Comparison of ENCODE assay signal across 8 mouse cellular contexts in genomic region chr9:41157020-41157871, GRCm38 (mm10). TPM values are rescaled to one million over a fixed set of nuclear protein-coding genes. Genes with fewer than 3 reads are reported as not detected.
A peak's percentile ranks its signal among the peaks of the same experiment; 100 is the strongest.
DNase-seq lines count a peak whose midpoint lies in the region; ATAC-seq lines count a peak whose summit lies in the region.

No protein-coding gene starts in this region.

- peak; percentile 89 for ATAC-seq in intestine, embryonic 15.5 days

- peak overlapping the region; percentile 79 for H3K27ac ChIP-seq in intestine, embryonic 15.5 days

- peak overlapping the region; percentile 81 for H3K4me3 ChIP-seq in intestine, embryonic 15.5 days (replicated peaks)

- intact Hi-C loops in gastrocnemius, postnatal 36 days (cut with DNase I) = no loop called here
- intact Hi-C loops in left cerebral cortex, postnatal 36 days (cut with DNase I) = loop anchor here (10.0 kb wide), 1 partner anchor 112 kb away; no protein-coding TSS in a partner anchor

- peak overlapping the region; percentile 92 for H3K4me2 ChIP-seq in intestine, embryonic 15.5 days (replicated peaks)

- peak overlapping the region; percentile 63 for H3K9ac ChIP-seq in intestine, embryonic 15.5 days

- DNase-seq in adrenal gland, adult 2 months = peak; percentile 89
- peak; percentile 62 for DNase-seq in embryo, embryonic 11.5 days (ENCODE audit: low read depth, low spot score)
- DNase-seq in gastrocnemius, postnatal 36 days = peak; percentile 59 to 61
- DNase-seq in left cerebral cortex, postnatal 36 days (ENCODE audit: low spot score in 2 of 2) = peak; percentile 61 to 71
- DNase-seq in mesoderm, embryonic 11.5 days (ENCODE audit: low read depth, low spot score) = peak; percentile 72
- DNase-seq in right cerebral cortex, postnatal 4 days = peak; percentile 68
- no peak for DNase-seq in c-Kit-positive CD71-positive TER-119-positive erythroid progenitor cells, embryonic 14.5 days (ENCODE audit: low spot score)

- no peaks in the 10 kb centered on the region for H3K9me3 ChIP-seq in intestine, embryonic 15.5 days

- H3K27me3 ChIP-seq in intestine, embryonic 15.5 days (replicated peaks) = peaks cover 3% of the 10 kb centered on the region; the same call in 1 of the 2 replicates

- under 1% methylated on average over 82 of the region's 82 CpGs for WGBS in intestine, embryonic 15.5 days

- H3K4me1 ChIP-seq in intestine, embryonic 15.5 days (replicated peaks) = peaks cover 17% of the 10 kb centered on the region

- H3K36me3 ChIP-seq in intestine, embryonic 15.5 days = no peaks in the 10 kb centered on the region

RNA-seq across cellular contexts. Expression of gene Ubash3b, which starts 4.3 kb away (rescaled TPM):
- total RNA-seq in adrenal gland, adult 2 months (2021) = 1 to 10 TPM; 1.9 to 2.5 TPM
- polyA plus RNA-seq in adrenal gland, adult 2 months (2012; rRNA removed) = 1.1 and 2.1 TPM in 2 replicates
- under 1 TPM; 0.31 to 0.81 TPM for total RNA-seq in gastrocnemius, postnatal 36 days (2021)
- 3.8 and 4.6 TPM in 2 replicates for polyA plus RNA-seq in intestine, embryonic 15.5 days (2015; fragmentation: Nextera tagmentation; extraction: Ambion mirVana)
- total RNA-seq in left cerebral cortex, postnatal 36 days (2021) = 10 to 100 TPM; 22.5 to 22.6 TPM

Comparison
In these comparisons a context has a peak if more than half of its experiments do, and no peak if none do; other contexts are left out.
1. RNA of gene Ubash3b, which starts 4.3 kb away (total RNA-seq): 22.5 to 22.6 TPM in left cerebral cortex, postnatal 36 days; 1.9 to 2.5 TPM in adrenal gland, adult 2 months and 0.31 to 0.81 TPM in gastrocnemius, postnatal 36 days; every median in the first group is over 4 times any median in the second.